Mouse (Mus musculus): ENCODE data around the gene Serinc1. TPM values are rescaled to one million over a fixed set of nuclear protein-coding genes. Genes with fewer than 3 reads are reported as not detected.

The Serinc1 gene
- total RNA-seq, 1 experiment from 2014 or later: 133 TPM

DNA sequence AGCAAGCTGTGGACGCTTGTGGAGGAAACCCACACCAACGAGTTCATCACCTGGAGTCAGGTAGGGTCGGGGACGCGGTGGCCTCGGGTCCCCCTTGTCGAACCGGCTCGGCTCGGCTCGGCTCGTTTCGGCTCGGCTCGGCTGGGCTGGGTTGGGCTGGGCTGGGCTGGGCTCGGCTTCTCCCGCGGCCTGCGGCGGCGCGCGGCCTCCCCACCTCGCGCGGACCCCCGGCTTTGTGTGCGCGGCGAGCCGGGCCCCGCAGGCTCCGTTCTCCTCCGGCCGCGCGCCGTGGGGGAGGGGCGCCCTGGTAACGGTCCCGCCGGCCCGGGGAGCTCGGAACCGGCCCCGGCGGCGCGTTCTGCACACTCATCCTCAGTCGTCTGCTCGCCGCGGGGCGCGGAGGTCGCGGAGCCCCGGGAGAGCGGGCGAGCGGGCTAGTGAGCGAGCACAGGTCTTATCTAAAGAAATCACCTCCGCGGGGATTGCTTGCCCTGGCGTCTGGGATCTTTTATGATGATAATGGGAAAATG is 45.7 kb downstream of the Serinc1 start:
- ATAC-seq (ENCODE audit: extremely low read depth, insufficient number of reproducible peaks, low FRiP score, poor library complexity, severe bottlenecking): no peak; the same call in 1 of the 2 replicates

- ATAC-seq (ENCODE audit: extremely low read depth, insufficient number of reproducible peaks, low FRiP score, poor library complexity, severe bottlenecking): peak; percentile 99
Observed at GRCm38 (mm10) chr10:57485908-57486541, 46.3 kb downstream of the Serinc1 start, which contains the start of gene Hsf2. Gene Hsf2, plus strand, starts transcription at chr10:57486385.

DNA sequence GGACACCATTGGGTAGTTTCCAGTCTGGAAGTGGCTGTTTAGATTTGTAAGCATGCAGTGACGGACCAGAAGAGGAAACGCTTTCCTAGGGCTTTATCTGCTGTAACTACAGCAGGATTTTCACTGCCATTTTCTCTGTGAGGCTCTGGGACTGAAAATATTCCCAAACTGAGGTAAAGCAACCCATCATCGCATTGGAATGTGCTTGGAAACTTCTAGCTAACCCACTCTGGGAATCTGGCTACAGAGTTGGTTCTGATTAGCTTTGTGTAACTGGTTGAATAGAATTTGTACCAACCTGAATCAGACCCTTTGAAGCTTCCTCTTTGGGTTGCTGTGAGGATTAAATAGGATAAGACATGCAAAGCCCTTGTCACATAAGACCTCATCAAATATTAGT is 47.6 kb downstream of the Serinc1 start:
- no peak for ATAC-seq (ENCODE audit: extremely low read depth, insufficient number of reproducible peaks, low FRiP score, poor library complexity, severe bottlenecking)

GRCm38 (mm10) chr10:57481717-57482116 is 50.6 kb downstream of the Serinc1 start:
- no peak for ATAC-seq (ENCODE audit: extremely low read depth, insufficient number of reproducible peaks, low FRiP score, poor library complexity, severe bottlenecking)

- no peak for ATAC-seq (ENCODE audit: extremely low read depth, insufficient number of reproducible peaks, low FRiP score, poor library complexity, severe bottlenecking)
Observed at GRCm38 (mm10) chr10:57477121-57477843, 55.0 kb downstream of the Serinc1 start.

Other genes starting within 250 kb of the Serinc1 start
- 11.3 and 12.6 TPM in 2 replicates for gene Hsf2, start 46.1 kb downstream of the Serinc1 start, total RNA-seq (2017)
- gene Pkib, start 99.5 kb upstream of the Serinc1 start, total RNA-seq (2017): 26.8 and 35.8 TPM in 2 replicates